Mouse (Mus musculus): ENCODE measurements around the gene E2f8.

- no peak for TF ChIP-seq CTCF (IDR thresholded peaks at IDR 0.05; ENCODE audit: borderline replicate concordance, extremely low read depth, insufficient read depth, insufficient read length)
- no peak for TF ChIP-seq POLR2A (IDR thresholded peaks at IDR 0.05; ENCODE audit: borderline replicate concordance, extremely low read depth, insufficient read depth, insufficient read length, poor library complexity, severe bottlenecking)
Measured at GRCm38 (mm10) chr7:48879574-48879973, 1.8 kb downstream of the E2f8 start.

Measured in brain, embryonic 14.5 days (tissue).